Mouse (Mus musculus) megakaryocyte, adult 5-6 weeks (primary cell): ENCODE measurements around the gene Gbp5. TPM values are rescaled to one million over a fixed set of nuclear protein-coding genes. Genes with fewer than 3 reads are reported as not detected.

Source experiments
- ATAC-seq: 2 replicates; pipeline ENCODE4 v1.8.0; 2016; ENCODE audit warnings: mild to moderate bottlenecking, inconsistent platforms; ENCODE audit not compliant: poor library complexity, severe bottlenecking
- total RNA-seq, 2 experiments: library from RNA; stranded (forward) in 1 of 2; stranded (reverse) in 1 of 2; fragments of 153-499, 151-499 nt in 1 of 2; fragments of 221-1000, 200-1000 nt in 1 of 2; gene quantifications; 2 replicates each; pipeline versions ENCODE4 v1.2.3 to v1.2.4; 2015 to 2017

Gene Gbp5
- total RNA-seq (2015) = 2.9 and 3.6 TPM in 2 replicates
- total RNA-seq (2017) = 4.9 and 5.0 TPM in 2 replicates

DNA sequence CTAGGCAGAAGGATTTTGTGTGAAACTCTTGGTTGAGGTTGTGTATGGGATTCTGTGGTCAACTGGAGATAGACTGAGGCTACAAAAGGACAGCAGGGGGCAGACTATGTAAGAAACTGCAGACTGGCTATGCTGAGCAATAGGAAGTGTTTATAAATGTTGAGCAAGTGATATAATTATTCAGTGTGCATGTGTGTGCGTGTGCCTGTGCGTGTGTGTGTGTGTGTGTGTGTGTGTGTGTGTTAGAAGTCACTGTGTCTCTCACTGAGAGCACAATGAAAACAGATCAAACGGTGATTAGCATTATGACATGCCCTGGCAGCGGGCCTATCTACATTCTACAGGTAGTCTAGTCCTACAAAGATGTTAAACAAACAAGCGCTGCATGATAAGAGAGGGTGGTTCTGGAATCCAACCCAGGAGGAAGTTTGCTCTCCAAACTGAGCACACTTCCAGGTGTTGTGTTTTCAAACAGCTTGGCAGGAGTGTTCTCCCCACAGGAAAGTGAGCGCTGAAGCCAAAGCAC lies at the start of gene Gbp5:
Gbp5 (plus strand) TSS at position 443 of the 526 bp plus-strand sequence.
- peak; percentile 69 for ATAC-seq

- no peak for ATAC-seq
Observed at GRCm38 (mm10) chr3:142454198-142454597, 39.6 kb upstream of the Gbp5 start.

GRCm38 (mm10) chr3:142459241-142459640 lies 34.5 kb upstream of the Gbp5 start:
- no peak for ATAC-seq

DNA sequence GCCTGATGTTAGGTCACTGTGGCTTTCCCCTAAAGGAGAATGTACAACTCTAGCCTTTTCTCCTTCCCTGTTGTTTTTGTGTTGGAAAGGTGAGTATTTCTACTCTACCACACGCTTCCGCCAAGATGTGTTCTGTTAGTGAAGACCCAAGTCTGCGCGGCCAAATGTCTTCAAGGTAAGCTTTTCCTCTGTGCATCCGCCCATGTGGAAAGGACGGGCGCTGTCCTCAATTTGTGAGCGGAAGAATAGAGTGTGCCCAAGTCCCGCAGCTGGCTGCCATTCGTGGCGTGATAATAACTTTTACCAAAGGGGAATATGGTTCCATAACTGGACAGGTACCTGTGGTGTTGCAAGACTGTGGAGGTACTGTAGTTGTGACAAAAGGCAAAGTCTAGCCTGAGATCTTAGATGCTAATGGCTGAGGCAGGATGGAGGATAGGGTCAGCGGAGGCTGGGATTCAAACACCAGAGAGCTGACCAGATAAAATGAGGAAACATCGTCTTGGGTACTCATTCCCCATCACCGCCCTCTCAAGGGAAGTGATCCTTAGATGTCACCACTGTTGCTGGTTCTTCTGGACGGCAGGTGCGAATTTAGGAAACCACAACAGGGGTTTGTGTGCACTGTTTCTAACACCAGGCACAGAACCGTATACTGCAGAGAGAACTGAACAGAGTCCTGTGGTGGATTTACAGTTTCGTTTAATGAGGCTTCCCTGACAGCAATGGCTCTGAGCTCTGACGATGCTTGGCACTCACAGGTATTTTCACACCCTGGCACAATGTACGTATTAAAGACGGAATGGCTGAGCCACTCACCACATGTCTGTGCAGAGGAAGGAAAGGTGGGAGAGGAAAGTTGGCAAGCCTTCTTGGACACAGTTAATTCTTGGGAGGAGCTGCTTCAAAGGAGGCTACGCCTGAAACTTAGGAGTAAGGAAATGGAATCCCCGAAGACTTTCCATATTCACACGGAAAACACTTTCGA lies 30.7 kb upstream of the Gbp5 start:
- peak; percentile 47 for ATAC-seq

GRCm38 (mm10) chr3:142474349-142474983 lies 19.3 kb upstream of the Gbp5 start:
- ATAC-seq = peak; percentile 66

DNA sequence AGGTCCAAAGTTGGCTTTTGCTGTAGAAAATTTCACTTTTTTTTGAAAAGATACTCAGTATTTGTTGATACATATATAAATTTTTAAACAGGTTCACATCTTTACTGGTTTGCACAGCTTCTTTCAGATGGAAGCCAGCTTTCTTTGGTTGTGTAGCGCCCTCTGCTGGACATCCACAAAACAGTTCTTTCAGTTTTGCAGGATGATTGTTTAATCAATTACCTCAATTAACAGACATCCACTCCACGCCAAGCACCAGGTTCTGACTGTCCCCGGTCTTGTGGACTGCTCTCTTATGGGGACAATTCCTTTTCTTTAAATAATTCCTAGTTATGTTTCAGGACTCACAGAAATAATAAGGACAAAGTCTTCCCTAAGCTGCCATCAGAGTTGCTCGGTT lies 17.9 kb upstream of the Gbp5 start:
- ATAC-seq = peak; percentile 39

- ATAC-seq = no peak
Observed at GRCm38 (mm10) chr3:142477866-142478265, 15.9 kb upstream of the Gbp5 start.

DNA sequence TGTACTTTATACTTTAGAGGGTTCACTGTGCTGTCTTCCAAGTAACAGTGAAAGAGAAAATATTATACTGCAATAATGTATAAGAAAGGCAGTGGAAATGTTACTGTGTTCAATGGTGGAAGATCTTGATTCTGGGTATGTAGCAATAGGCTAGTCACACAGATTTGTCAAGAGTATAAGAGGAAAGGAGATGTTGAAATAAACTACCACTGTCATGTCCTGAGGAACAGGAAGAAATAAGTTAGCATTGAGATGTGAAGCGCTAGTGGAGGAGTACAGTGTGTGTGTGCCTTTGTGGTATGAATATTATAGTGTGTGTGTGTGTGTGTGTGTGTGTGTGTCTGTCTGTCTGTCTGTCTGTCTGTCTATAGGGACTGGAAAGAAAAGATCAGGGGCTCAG lies 15.4 kb upstream of the Gbp5 start:
- ATAC-seq = peak; percentile 90

GRCm38 (mm10) chr3:142490465-142490864 lies 3.3 kb upstream of the Gbp5 start:
- peak; percentile 81 for ATAC-seq

DNA sequence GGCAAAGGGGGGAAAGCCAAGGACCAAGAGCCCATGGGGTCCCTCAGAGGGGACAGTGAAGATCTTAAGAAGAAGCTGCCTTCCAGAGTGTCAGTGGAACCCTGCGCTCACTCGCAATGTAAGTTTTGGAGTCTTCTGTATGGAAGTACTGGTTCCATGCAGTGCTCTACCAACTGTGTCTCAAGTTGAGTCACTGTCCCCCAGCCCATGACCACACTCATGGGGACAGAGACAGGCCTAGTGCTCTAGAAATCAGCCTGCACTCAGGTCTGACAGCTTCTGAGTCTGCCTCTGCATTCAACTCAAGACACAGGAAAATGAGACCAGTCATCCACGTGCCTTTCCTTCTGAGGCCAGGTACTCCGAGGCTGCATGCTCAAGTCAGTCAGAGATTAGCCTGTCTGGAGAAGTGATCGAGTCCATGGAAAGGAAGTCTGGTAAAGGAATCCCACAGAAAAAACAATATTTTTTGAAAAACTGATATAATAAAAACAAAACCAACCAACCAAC lies 1.4 kb downstream of the Gbp5 start:
- no peak for ATAC-seq

DNA sequence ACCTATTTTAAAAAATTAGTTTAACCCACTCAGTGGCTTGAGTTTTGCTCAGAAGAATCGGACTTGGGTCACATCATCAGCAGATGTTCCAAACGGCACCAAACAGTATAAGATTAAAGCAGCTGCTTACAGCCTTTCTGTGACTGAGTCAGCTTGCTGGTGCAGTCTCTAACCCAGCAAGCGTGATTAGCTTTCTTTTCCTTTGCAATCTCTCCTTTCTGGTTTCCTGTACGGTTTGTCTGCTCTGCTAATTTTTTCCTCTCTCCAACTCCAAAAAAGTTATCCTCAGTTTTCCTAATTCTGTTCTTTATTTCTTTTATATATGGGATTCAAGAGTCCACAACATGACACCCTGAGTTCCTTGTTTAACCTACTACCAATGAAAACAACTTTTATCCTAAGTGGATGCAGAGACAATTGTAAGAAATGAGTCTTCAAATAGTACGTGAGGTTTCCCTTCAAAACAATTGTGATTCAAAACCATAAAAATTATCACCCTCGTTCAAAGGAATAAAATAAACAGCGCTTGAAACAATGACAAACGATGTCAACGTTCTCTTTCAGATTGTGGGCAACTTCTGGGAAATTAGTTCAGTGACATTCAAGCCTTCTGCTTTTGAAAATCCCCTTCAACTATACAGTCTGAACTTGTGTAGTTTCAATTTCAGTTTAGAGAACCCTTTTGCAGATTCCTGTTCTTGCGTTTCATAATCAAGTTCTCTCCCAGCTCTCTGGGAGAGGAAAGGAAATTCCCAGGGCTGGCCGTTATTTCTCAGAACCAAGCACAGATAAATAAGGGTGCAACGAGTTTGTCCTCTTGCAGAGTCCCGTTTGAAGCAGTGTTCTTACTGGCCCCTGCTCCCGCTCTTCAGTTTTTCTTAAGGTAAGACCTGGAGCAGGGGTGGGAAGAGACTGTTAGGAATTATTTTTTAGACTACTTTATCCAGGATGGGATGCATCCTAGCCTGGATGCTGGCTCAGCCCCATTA lies 2.6 kb downstream of the Gbp5 start:
- ATAC-seq = peak; percentile 38

DNA sequence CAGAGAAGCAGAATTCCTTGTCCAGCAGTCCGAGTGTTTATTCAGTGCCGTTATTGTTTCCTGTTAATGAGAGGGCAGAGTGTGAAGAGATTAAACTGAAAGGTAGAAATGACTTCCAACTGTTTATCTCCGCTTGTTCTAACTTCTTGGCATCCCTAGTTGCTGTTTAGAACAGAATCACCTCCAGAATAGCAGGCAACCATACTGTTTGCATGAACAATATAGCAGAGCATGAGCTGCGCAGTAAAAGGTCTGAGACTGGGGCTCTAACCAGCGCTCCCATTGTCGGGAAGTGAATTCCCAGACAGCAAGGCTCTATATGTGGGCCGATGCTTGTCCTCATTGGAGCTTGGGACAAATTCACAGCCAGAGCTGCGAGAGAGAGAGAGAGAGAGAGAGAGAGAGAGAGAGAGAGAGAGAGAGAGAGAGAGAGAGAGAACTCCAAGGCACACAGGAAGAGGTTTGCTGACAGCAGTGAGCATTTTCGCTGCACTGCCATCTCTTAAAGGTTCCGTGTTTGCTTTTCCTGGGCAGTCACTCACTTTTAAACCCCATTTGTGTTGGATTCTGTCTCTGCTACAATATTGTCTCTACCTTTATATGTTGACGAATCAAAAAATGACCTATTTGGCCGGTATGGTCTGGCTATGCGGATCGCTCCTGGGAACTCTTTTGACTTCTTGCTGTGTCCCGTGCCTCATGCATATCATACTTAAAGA lies 3.5 kb downstream of the Gbp5 start:
- peak; percentile 20 for ATAC-seq

GRCm38 (mm10) chr3:142498941-142499340 lies 5.2 kb downstream of the Gbp5 start:
- ATAC-seq = no peak

DNA sequence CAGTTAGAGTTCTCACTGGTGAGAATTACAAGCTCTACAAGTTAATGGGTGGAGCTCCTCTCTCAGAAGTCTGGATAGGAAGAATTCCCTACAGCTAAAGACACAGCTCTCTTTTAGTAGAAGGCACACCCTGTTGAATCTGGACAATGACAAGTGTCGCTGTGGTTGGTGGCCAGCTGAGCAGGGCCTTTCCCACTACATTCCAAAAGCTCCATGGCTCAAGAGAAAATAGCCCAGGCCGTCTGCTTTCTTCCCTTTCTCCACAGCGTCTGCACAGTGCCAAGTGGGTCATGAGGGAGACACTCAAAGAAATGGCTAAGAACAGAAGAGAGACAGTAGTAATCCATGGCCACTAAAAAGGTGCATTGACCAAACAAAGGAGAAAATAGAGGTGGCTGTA lies 34.3 kb downstream of the Gbp5 start:
- ATAC-seq = no peak

GRCm38 (mm10) chr3:142529597-142529996 lies 35.8 kb downstream of the Gbp5 start:
- peak; percentile 7; the same call in 1 of the 2 replicates for ATAC-seq

- peak; percentile 89 for ATAC-seq
Observed at GRCm38 (mm10) chr3:142530087-142530953, 36.5 kb downstream of the Gbp5 start, which contains the start of gene Gbp7. Gene Gbp7, plus strand, starts transcription at chr3:142530342.

DNA sequence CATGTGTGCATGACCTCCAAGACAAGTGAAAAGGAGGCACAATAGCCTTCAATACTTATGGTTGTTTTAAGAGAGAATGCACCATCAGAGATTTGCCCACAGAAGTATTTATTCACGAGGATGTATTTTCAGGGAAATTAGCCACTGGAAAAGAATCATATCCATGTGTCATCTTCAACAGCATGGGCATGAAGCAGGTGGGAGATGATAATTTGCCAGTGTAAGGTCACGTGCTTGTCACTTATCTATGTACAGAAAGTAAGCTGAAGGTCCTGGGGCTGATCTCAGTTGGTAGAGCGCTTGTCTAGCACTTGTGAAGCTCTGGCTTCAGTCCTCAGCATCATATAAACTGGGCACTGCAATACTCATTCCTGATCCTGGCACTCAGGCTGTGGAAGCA lies 37.8 kb downstream of the Gbp5 start:
- no peak for ATAC-seq

DNA sequence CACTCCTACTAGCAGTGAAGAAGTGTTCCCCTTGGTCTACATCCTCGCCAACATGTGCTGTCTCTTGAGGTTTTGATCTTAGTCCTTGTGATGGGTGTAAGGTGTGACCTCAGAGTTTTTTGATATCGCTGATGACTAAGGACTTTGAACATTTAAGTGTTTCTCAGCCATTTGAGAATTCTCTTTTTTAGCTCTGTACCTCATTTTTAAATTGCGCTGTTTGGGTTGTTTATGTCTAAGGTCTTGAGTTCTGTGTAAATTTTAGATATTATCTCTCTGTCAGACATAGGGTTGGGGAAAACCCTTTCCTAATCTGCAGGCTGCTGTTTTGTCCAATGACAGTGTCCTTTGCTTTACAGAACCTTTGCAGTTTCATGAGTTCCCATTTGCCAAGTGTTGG lies 39.4 kb downstream of the Gbp5 start:
- no peak for ATAC-seq

DNA sequence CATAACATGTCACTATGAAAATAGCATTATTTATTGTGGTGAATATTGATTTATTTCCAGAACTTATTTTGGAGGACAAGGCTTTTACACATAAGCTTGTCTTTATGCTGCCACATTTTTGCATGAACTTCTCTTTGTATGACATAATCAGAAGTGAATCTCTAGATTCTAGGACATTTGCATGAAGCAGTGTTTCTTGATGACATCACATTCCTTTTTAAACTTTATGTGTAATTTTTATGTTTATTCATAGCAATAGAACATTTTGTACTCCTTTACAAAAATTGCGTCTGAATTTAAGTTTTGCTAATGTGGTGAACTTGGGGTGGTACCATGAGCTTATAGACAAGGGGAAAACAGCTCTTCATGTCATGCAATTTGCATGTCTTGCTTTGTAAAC lies 41.9 kb downstream of the Gbp5 start:
- ATAC-seq = no peak
